Mouse (Mus musculus): Measurements from ENCODE around the gene Cables2.
A peak's percentile ranks its signal among the peaks of the same experiment; 100 is the strongest.
"Not testable (repeated sequence)": the region's sequence is repeated elsewhere in the genome, so short reads cannot be mapped to it uniquely, and the experiment has no call there.

The Cables2 gene

GRCm38 (mm10) chr2:180277773-180278320 is 4.6 kb upstream of the Cables2 start:
- no peak for DNase-seq (ENCODE audit: low spot score in 2 of 2)

DNA sequence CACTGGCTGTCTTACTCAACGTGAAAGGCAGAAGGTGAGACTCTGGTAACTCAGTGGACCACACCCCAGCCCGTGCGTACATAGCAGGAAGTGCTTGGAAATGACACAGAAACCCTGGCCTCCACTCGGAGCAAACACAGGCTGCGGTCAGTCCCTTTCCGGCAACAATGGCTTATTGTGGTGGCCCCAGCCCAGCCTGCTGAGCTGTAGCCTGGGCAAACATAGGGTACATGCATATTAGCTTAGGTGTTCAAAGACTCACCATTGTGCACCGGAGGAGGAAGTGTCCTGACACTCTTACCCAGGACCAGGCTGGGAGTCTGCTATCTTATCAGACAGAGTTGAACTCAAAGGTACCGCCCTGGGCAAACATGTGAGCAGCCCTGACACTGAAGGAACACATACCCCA is 3.6 kb upstream of the Cables2 start:
- DNase-seq (ENCODE audit: low spot score in 2 of 2): no peak

- no peak for DNase-seq (ENCODE audit: low spot score in 2 of 2)
These were observed 3.1 kb upstream of the Cables2 start for GRCm38 (mm10) chr2:180276385-180276784.

- peak; percentile 70 to 74 for DNase-seq (ENCODE audit: low spot score in 2 of 2)
These were observed 2.5 kb upstream of the Cables2 start for GRCm38 (mm10) chr2:180275836-180276235.

- no peak for DNase-seq (ENCODE audit: low spot score in 2 of 2)
These were observed 1.2 kb upstream of the Cables2 start for GRCm38 (mm10) chr2:180274523-180274922.

DNA sequence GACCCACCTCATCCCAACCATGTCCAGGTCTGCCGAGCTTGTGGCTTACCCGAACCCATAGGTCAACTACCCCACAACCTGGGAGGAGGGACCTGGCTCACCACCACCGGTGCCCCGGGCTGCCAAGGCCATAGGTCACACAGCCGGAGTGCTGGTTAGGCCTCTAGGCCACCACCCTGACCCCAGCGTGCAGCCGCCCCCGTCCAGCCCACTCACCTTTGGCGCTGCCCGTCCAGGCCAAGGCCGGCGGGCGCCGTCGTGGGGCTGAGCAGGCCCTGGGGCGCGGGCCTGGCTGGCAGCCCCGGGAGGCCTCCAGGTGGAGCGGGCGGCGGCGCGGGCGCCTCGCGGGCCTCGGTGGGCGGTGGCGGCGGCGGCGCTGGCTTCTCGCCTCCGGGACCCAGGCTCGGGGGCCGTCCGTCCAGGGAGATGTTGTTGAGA is 393 bp downstream of the Cables2 start:
- DNase-seq (ENCODE audit: low spot score in 2 of 2): peak in 1 of 2 experiments; percentile 52

DNA sequence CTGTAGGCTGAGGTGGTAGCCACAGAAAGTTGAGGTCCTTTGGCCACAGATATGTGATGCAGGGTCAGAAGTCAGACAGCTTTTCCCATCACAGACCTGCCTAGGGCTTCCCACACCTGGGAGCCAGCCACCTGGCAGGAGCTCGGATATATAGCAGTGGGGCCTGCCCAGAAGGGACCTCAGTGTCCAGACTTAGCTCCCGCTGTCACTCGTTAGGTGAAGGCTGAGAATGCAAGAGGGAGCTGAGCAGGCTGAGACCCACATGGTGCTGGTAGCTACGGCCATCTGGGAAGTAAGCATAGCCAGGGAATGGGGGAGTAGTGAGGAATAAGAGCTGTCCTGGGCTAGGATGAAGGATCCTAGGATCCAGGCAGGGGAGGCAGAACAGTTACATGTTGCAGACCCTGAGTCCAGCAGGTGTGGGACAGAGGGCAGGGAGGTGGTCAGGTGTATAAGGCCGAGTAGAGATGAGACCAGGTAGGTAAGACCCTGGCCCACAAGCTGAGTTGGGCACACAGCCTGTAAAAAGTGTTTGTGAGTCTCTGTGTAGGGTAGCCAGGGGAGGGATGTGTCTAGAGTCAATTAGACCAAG is 1.4 kb downstream of the Cables2 start:
- DNase-seq (ENCODE audit: low spot score in 2 of 2): no peak

GRCm38 (mm10) chr2:180270537-180271255 is 2.6 kb downstream of the Cables2 start:
- DNase-seq (ENCODE audit: low spot score in 2 of 2): no peak

DNA sequence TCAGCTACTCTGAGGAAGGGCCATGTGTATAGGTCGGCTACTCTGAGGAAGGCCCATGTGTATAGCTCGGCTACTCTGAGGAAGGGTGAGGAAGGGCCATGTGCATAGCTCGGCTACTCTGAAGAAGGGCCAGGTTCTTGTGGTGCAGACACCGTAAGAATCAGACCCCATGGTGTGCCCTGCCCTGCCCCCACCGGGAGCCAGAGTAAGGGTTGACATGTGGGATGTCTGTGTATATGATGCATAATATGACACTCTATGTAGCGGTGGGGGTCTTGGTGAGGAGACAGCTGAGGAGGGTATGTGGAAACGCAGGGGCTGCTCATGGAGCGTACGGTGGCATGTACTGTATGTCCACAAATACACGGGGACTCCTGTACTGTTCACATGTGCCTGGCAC is 4.0 kb downstream of the Cables2 start:
- no peak for DNase-seq (ENCODE audit: low spot score in 2 of 2)

GRCm38 (mm10) chr2:180267955-180268354 is 5.3 kb downstream of the Cables2 start:
- DNase-seq (ENCODE audit: low spot score in 2 of 2): no peak

DNA sequence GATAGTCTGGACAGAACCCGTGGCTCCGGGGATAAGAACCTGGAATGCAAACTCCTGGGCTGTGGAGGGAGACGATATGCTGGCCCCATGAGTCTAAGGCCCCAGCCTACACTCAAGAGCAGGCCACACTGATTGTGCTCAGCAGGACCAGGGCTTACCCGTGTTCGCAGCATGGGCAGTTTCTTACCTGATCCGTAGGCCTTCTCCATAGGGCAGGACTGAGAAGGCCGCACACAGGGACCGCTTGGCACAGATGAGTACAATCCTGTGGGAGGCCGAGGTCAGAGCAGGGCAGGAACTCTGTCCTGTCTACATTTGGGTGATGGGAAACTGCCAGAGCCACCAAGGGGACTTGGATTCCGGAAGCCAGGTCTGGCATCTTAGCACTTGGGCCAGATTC is 10.4 kb downstream of the Cables2 start:
- no peak for DNase-seq (ENCODE audit: low spot score in 2 of 2)

- DNase-seq (ENCODE audit: low spot score in 2 of 2): no peak
These were observed 10.9 kb downstream of the Cables2 start for GRCm38 (mm10) chr2:180262441-180262840.

DNA sequence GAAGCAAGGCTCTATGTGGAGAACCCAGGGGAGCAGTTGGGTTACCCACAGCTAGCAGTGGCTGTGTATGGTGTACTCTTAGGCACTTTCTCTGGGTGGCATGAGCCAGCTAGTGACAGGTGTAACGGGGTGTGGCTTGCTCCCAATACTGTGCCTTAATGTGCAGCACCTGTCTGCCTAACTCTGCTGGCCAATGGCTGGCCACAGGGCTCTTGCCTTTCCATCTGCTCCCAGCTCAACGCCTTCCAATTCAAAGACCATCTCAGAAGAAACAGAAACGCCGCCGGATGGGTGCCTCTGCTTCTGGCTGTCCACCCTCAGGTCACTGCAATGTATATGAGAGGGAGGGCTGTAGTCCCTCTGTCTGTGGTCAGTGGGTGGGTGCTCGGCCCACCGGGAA is 11.4 kb downstream of the Cables2 start:
- DNase-seq (ENCODE audit: low spot score in 2 of 2): no peak

- no peak for DNase-seq (ENCODE audit: low spot score in 2 of 2)
These were observed 12.5 kb downstream of the Cables2 start for GRCm38 (mm10) chr2:180260610-180261480.

- not testable (repeated sequence) for DNase-seq (ENCODE audit: low spot score in 2 of 2)
These were observed 13.3 kb downstream of the Cables2 start for GRCm38 (mm10) chr2:180259826-180260609.

DNA sequence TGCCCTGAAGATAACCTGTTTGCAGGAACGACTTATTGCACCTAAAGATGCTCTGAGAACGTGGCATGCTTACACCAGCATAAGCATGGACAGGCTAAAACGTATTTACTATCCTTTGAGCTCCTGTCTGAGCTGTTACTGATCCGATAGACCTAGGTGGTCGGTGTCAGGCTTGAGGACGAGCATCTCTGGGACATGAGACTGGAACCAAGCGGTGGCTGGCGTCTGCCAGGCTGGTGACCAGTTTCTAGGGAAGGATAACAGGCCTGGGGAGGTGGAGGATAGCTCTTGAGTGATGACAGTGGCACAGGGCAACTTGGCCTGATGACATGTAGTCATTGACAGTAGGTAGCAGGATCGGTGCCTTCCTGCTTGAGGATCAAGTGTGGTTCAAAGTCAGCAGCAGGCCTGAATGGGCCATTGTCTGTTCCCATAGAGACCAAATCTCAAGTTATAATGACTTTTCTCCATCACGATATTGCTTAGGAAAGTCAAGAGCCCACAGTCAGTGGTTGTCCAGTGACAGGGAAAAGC is 14.3 kb downstream of the Cables2 start:
- not testable (repeated sequence) for DNase-seq (ENCODE audit: low spot score in 2 of 2)

DNA sequence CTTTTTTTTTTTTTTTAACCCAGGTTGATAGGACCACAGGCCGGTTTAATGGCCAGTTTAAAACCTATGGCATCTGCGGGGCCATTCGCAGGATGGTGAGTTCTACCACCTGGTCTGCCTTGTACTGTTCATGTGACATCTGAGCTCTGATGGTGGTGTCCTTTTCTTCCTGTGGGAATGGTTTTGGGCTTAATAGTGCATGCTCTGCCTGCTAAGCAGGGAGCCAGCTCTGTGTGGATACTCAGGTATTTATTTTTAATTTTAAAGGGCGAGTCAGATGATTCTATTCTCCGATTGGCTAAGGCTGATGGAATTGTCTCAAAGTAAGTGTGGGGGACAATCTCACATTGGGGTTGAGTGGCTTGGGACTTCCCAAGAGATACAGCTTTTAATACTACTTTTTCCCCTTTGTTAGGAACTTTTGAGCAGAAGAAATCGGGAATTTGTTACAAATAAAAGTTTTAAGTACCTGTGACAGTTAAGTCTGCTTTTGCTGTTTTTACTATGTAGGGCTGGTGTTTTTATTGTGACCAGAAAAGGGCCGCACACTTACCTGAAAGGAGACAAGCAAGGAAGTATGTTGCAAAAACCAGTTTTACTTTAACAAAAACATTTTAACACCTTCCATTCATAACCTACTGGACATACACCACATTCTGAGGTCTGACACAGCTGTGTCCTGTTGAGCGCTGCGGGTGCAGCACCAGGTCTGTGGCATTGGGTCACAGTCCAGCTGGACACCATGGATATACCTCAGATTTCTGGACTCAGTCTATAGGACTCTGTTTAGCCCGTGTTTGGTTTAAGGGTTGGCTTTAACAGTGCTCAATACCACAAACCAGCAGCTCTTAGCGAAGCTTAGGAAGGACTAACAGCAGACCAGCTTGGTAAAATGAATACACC is 15.1 kb downstream of the Cables2 start:
- no peak for DNase-seq (ENCODE audit: low spot score in 2 of 2)

GRCm38 (mm10) chr2:180257001-180257521 is 16.2 kb downstream of the Cables2 start, which contains the start of gene Rps21:
TSS of gene Rps21 (plus strand) at chr2:180257377.
- peak; percentile 86 to 93 for DNase-seq (ENCODE audit: low spot score in 2 of 2)

DNA sequence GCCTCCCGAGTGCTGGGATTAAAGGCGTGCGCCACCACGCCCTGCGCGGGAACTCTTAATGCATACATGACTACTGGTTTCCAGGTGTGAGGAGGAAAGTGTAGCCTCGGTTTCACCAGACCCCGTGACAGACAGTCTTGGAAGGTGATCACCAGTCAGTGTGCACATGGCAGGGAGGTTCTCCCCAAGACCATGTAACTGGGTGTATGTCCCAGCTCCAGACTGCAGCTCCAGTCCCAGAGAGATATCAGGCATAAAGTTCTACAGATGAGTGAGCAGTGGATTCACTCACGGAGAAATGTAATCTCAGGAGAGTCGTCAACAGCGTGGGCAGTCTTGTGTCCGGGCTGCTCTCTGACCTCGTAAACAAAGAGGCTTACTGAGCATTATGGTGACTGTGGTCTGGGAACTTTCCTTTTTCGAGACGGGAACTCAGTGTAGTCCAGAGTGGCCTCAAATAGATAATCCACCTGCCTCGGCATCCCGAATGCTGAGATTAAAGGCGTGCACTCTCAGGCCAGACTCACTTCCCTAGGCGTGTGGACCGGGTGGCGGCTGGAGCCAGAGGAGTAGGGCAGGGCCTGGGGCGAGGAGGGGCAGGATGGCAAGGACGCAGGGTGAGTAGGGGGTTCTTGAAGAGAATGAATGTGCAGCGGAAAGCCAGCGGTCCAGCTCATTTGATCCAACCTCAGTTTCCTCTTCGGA is 16.8 kb downstream of the Cables2 start:
- no peak for DNase-seq (ENCODE audit: low spot score in 2 of 2)

Data from frontal cortex, postnatal 25 days (tissue).